Mouse (Mus musculus): ENCODE measurements around the gene Farp1.

GRCm38 (mm10) chr14:121106906-121107305, 71.9 kb downstream of the Farp1 start:
- no peak for TF ChIP-seq CTCF (IDR thresholded peaks at IDR 0.05; ENCODE audit: borderline replicate concordance, insufficient read depth, low read depth, low read length)
- TF ChIP-seq POLR2A (IDR thresholded peaks at IDR 0.05; ENCODE audit: borderline replicate concordance, insufficient read depth, low read length): no peak
